Mouse (Mus musculus) retina, embryonic 14.5 days (tissue): Measurements from ENCODE around the gene Il18.
"Not testable (repeated sequence)": the region's sequence is repeated elsewhere in the genome, so short reads cannot be mapped to it uniquely, and the experiment has no call there.

Source experiments
- DNase-seq: peaks from one replicate; pipeline ENCODE4 v3.0.0-alpha.2; 2015; ENCODE audit warnings: low spot score

Il18 gene

GRCm38 (mm10) chr9:50603998-50604324 is 49.3 kb downstream of the Il18 start:
- DNase-seq = no peak

GRCm38 (mm10) chr9:50604338-50604737 is 49.7 kb downstream of the Il18 start:
- DNase-seq = no peak

GRCm38 (mm10) chr9:50612115-50612514 is 57.5 kb downstream of the Il18 start:
- no peak for DNase-seq

GRCm38 (mm10) chr9:50616161-50616560 is 61.5 kb downstream of the Il18 start:
- no peak for DNase-seq

GRCm38 (mm10) chr9:50616766-50617603 is 62.4 kb downstream of the Il18 start, which contains the start of the genes Pih1d2 and Nkapd1:
Gene Pih1d2 (plus strand): TSS chr9:50617321.
Gene Nkapd1 (minus strand): TSS chr9:50617464.
- DNase-seq = peak; percentile 95

GRCm38 (mm10) chr9:50617794-50618330 is 63.2 kb downstream of the Il18 start:
- DNase-seq = no peak

- DNase-seq = not testable (repeated sequence)
Measured at GRCm38 (mm10) chr9:50630903-50631302, 76.3 kb downstream of the Il18 start.
